Mouse (Mus musculus) frontal cortex, postnatal 25 days (tissue): ENCODE data around the gene Fryl.

Experiments
- DNase-seq, 2 experiments: peaks; one replicate each; pipeline ENCODE4 v3.0.0; 2022; ENCODE audit warnings: low spot score in 2 of 2

Fryl gene

DNA sequence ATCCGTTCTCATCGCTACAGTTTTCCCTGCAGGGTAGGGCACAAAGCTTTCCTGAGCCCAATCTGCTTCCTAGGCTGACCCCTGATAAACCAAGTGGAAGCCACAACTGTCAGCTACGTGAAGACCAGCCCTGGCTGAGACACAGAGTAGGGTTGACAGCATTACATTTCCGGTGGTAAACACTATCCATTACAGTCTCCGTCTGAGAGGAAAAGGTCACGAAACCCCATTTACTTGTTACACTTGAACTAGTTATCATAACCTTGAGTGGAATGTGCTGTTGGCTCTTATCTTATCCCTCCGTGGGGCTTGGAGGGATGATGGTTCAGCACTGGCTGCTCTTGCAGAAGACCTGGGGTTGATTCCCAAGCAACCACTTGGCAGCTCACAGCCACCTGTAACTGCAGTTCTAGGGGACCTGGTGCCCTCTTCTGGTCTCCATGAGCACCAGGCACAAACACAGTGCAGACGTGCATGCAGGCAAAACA, 62.3 kb downstream of the Fryl start:
- DNase-seq = no peak

DNA sequence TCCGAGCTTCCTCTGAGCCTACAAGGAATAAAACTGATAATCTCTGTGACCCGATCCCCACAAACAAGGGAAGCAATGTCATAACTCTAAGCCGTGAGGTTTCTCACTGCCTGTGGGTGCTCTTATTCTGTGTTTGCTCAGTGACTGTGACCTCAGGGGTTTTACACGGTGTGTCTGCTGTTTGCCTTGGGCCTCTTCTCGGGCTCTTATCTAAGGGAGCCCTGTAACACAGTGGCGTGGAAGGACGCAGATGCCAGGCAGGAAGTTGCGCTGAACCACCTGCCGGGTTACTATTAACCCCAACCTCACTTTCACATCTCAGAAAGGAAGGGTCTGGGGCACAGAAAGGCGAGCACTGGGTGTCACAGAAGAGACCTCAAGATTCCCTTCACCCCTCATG, 62.8 kb downstream of the Fryl start:
- DNase-seq = no peak

DNA sequence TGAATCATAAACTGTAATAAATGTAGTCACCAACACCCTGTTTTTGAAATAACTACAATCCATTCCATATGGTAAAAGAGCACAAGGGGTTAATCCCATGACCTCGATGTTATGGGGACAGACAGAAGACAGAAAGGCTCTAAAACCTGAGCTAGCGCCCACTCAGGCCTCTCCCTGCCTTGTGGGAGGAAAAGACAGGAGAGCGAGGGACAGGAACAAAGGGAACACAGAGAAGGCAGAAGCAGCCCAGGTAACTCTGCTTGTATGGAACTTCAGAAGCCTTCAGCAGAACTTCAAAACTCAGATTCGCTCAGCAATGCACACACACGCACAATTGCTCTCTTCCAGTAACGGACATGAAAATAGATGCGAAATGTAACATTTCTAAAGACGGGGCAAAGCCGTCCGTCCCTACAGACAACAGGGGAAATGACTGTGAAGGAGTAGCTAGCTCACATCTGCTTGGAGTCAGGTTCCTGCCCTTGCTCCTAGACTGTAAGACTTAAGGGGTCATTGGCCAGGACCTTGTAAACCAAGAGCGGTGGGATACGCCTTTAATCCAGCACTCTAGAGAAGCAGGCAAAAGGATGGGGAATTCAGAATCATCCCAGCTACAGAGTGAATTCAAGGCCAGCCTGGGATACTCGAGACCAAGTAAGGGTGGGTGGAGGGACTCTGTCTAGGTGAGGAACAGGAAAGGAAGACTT, 63.4 kb downstream of the Fryl start:
- no peak for DNase-seq

DNA sequence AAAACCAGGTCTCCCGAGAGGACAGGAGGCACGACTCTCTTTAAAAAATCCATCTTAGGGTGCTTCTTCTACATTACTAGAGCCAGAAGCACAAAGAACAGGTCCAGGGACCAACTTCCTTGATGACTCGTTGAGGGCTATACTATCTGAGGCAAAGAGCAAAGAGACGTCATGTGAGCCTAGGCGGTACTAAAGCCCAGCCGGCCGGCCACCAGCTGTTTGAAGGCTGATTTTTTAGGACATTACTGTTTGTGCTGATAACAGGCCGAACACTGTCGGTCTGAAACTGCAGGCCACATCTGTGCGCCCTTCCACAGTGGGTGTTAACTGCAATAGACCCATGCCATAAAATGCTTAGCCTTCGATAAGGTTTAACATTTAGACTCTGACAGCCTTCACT, 64.7 kb downstream of the Fryl start:
- DNase-seq = no peak

DNA sequence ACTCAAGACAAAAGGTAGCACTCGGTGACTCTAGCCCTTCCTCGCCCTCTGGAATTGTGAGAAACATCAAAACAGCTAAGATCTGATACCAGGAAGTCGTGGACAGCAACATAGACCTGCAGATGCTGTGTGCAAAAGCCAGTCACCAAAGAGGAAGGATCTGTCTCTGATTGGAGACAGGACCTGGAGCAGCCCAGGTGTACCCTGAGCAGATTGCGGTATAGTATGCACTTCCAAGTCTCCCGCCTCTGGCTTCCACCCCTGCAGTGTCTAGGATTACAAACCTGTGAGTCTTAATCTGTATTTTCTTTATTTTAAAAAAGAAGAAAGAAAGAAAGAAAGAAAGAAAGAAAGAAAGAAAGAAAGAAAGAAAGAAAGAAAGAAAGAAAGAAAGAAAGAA, 66.3 kb downstream of the Fryl start:
- DNase-seq = no peak

DNA sequence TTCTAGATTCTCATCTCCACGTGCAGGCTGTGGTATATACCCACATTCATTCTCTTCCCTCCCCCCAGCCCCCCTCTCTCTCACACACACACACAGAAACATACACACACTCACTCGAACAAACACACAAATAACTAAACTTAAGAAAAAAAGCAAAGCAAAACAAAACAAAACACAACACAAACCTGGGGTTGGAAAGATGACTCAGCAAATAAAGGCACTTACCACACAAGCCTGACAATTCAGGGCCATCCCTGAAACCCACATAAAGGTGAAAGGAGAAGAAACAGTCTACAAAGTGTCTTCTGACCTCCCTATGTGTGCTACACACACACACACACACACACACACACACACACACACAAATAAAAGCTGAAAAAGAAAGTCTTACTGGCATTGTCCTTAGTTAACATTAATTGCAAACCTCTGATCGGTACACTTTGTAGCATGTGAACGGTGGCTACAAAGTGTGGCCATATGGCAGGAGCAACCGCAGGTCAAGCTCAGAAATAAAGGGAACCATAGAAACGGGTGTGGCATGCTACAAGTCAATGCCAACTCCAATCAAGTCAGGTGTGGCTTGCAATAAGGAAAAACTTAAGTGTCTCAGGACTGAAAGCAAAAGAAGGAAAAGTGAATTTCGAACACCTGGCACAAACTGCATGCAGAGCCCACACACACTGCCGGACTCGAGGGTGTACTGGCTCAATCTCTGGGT, 66.8 kb downstream of the Fryl start:
- no peak for DNase-seq

DNA sequence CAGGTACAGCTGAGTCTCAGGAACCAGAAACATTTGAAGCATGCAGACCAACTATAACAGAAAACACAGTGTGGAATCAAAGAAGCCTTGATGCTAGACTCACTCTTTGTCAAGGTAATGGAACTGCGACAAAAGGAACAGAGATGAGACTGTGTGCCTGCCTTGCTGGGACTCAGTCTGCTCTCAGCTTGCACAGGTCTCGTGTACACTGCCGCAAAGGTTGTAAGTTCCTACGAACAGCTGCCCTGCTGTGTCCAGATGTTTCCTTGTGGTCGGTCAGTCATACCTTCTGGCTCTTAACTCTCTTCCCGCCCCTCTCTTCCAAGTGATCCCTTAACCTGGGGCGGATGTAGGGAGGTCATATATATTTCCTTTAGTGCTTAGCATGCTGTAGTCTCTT, 67.8 kb downstream of the Fryl start:
- no peak for DNase-seq

DNA sequence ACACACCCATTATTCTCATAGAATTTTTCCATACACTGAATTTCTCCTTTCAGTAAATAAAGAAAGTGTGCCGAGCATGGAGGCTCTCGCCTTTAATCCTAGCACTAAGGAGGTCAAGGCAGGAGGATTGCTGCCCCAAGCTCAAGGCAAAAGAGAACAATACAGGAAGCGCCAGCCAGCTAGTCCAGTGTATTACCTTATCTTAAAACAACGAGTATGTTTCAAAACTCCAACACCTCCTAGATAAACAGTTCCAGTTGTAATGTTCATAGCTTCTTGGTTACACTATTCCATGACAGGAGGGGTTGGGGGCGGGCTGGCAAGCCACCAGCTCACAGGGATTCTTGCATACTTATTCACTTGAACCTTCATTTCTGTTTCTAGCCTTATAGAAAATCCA, 68.3 kb downstream of the Fryl start:
- DNase-seq = no peak

DNA sequence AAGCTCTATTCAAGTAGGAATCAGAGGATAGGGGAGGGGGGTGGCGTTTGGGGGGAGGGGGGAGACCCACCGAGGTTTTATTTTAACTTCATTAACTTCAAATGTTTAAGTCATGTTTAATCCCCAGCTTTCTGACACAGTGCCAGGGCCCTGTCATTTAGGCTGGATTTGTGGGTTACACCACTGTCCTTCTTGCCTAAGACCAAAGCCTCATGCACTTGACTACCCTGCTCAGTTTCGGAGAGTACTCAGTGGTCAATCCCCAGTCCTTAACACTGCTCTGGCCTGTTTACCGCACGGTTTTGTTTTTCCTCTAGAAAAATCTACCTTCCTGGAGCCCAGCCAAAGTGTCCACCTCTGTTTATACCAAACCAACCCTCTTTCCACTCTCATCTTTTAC, 69.5 kb downstream of the Fryl start:
- no peak for DNase-seq

DNA sequence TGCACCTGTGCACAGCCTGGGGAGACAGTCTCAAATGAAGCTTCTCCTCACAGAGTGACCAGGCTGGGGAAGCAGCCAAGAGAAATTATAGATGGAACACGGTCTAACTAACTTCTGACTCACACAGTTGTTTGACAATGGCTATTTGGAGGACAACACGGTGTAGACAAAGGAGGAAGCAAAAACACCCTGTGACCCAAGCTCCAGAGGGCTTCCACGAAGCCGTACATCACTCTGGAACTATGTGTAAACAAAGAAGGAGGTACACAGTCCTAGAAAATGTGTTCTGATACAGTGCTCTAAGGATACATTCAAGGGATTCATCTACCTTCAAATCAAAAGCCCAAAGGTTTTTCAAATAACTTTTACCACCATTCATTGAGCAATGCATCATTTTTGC, 71.0 kb downstream of the Fryl start:
- DNase-seq = no peak

DNA sequence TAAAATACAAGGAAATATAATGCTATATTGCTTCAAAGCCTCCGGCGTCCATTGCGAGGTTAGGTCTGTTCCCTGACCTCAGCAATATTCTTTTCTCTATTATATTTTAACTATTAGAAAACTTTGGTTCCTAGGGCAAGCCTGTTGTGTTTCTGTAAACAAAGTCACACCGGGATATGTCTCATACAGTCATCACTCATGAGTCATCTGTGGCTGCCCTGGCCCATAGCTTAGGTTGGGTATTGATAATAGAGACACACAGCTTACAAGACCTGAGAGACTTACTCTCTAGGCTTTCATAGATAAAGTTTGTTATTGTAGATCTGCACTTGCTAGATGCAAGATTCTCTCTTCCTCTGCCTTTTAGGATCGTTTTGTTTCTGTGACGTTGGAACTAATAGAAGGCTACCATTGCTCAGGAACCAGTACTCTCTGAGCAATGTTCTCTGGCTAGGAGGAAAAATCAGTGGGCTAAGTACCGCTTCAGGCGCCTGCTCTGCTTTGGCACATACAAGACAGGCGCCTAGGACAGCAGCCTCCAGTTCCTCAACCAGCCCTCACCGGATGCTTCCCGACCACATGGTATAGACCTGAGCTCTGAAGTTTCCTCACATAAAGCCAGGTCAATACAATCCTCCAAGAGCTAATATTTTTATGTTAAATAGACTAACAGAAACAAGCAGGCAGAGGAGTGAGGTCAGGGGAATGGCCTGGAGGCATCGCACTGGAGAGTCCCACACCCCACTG, 73.5 kb downstream of the Fryl start:
- DNase-seq = no peak

DNA sequence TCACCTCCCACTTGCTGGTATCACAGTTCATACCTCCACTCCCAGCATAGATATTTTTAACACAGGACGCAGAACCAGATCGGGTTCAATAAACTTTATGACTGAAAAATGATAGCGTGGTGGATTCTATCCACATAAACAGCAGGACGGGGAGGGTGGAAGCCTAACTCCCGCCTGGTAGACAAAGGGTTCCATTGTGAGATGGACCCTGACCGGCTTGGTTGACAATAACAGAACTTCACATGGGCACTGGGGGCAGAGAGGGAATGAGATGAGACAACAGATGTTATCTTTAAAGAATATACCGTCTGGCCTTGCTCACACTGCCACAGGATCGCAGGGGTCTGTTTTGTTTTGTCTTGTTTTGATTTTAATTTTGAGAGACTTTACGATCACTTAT, 74.2 kb downstream of the Fryl start:
- DNase-seq = no peak

DNA sequence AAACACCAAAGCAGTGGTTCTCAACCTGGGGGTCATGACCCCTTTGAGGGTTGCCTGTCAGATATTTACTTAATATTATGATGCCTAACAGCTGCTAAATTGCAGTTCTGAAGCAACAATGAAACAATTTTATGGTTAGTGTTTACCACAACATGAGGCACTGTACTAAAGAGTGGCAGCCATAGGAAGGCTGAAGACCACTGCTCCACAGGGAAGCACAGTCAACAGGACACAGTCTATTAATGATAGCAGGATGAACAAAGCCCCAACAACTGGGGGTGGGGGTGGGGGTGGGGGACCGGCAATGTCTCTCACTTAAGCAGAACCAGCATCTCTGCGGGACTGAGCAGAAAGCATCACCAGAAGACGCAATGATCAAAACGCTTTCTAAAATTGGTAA, 80.1 kb downstream of the Fryl start:
- DNase-seq = no peak

DNA sequence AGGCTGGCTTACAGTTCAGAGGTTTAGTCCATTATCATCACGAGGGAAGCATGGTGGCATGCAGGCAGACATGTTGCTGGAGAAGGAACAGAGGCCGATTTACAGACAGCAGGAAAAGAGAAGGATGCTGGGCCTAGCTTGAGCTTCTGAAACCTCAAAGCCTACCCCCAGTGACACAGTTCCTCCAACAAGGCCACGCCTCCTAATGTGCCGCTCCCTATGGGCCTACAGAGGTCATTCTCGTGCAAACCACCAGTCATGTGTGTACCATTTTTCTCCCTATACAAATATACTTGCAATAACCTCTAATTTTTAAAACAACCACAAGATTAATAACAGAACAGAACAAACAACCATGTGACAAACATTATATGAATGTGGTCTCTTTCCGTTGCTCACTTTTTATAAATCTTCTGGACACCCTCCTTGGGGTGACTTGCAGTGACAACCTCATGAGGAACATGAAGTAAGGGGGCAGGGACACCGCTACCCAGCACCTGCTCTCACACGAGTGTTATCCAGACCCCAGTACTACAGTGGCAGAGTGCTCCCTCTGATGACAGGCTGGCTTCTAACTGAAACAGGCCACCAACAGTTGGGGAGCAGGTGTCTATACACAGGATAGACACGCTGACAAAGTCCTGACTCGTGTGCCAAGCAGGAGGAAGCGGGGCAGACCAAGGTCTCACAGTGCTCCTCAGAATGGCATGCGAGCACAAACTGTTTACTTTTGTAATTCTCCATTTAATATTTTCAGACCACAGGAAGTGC, 80.9 kb downstream of the Fryl start:
- no peak for DNase-seq

DNA sequence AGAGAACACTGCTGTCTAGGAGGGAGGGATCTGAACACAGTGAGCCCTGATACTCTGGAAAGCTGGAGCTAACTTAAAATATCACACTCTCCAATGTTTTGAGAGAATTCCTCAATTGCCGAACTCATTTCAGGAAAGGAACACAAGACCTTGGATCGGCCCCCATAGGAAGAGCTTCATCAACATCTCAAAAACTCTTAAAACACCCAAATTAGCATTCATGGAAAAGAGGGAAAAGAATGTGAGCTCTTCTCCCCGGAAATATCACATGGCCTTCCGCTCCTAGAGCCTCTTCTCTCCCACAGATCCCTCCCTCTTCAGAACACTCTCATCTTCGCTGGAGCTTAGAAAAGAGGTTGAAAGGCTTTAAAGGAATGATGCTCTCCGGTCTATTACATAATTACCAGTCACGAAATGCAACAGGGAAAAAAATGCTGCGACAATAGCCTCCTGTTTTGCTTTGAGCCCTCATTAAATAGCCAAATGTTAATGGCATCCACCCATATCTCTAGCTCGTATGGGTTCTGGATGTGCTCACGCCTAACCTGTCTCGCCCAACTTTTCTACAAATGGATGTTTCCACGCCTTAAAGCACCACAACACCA, 84.4 kb downstream of the Fryl start:
- DNase-seq = no peak

DNA sequence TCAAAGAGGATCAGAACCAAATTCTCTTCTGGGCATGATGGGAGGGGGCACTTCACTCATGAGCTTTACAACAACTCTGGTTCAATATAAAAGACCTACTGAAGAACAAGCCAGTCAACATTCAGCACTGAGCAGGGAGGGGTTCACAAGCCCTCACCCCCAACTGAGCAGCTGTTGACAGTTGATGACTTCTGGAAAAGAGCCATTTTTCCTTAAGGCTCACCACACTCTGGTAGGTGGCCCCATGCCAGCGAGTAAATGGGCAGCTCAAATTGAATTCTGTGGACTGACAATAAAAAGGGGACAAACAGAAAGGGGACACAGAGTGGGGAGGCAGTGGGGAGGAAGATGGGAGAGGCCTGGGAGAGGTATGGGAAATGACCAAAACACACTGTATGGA, 85.2 kb downstream of the Fryl start:
- no peak for DNase-seq

DNA sequence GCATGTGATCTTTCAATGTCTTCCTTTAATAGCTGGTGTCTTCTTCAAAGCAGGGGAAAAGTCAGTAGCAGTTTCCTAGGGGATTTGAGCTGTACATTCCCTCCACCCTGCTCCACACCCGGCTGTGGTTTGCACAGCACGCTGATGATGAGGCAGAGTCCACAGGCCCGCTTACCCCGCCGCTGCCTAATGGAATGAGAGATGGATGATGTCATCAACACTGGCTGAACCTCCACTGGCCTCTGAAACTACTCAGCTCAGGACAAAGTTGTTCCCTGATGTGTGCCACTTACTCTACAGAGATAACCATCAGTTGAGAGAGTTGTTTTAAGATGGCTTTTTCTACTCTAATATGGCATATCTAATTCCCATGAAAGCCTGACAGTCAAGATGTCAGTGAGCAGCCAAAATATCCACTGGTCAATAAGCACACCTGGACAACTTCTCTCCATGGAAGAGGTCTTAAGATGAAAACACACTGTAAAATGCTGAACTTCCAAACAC, 87.6 kb downstream of the Fryl start:
- DNase-seq = no peak

DNA sequence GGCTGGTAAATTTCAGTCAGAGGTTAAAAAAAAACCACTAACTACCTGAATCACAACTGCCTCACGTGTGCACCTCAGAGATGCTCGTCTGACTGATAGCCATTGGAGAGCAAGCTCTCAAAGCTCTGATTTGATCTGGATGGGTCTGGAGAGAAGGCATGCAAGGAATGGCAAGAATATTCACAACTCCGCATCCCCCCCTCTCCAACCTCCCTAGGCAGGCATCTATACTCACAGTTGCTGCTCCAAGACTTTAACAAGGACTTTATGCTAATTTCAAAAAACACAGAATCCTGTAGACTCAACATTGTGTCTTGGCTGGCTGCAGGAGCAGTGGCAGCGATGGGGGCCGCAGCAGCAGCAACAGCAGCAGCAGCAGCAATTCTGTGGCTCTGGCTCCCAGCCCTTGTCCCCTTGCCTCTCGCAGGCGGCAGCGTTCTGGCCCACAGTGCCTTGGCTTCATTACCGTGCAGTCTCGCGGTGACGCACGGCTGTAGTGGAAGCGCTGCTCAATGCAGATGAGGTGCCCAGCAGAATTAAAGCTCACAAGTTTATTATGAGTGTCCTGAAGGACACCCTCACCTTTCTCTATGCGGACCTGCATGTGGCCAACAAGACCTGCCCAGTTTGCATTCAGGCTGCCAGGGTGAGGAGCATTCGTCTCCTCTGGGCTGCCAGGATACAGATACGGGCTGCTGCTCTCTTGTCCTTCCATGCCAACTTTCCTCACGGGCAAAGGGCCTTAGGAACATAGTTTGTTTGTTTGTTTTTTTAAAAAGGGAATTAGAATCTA, 88.2 kb downstream of the Fryl start:
- no peak for DNase-seq

DNA sequence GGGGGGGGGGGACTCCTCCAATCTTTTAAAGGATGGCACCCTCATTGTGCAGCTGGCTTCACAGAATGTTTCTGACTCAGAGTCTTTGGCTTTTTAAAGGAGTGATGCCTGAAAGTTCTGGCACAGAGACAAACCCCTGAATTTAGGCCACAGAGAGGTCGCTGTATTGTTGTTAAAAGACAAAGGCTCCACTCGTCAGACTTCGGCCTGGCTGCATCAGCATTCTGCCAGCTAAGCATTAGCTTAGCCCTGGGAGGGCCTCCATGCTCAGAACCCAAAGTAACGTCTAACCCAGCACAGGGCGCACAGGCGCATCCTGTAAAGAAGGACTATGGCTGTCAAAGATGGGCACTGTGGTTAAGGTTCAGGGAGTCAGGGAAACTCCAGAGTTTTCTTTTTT, 92.4 kb downstream of the Fryl start:
- DNase-seq = no peak

DNA sequence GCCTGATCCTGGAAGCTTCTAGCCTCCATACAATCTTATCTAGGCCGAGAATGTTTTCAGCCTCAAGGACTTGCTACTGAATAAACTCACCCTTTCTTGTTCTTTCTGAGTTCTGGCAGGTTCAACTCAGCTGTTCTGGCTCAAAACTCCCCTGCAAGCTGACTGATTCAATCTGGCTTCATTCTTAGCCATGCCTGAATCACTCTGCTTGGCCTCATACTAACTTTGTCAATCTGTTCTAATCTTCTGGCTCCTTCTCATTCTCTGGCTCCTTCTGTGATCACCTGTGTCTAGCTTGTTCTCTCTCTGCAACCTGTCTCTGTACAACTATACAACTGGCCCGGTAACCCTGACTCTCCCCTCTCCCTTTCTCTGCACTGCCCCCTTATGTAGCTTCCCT, 93.9 kb downstream of the Fryl start:
- DNase-seq = no peak

DNA sequence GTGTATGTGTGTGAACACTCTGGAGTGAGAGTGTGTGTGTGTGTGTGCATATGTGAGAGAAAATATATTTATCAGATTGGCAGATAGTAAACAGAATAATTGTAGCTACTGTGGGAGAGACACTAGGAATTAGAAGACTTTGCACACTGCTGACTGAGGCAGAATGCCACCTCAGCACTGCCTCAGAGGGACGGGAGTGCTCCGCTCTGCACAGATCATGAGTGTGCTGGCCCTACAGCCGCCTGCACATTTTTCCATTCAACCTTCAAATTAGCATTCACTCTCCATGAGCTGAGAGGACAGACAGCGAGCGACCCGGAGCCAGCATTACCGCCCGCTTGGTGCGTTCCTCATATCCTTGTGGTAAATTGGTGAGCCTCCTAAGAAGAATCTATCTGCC, 96.0 kb downstream of the Fryl start:
- DNase-seq = no peak
